ENCODE assay signal across 13 mouse cellular contexts in the genomic region with DNA sequence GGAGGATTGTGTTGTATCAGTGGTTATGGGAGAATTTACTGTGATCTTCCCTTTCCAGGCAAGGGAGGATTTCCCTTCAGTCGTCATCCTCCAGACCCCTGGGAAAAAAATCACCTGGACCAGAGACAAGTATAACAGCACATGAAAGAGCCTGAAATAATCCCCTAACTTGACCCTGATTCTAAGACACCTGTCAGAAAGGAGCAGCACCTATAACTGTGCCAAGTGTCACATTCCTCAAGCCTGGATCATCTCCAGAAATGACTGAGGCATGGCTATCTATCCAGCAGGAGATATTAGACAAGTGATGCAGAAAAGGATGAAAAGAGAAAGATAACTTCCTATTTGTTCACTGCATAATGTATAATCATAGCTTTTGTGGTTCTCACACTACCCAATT.
DNase-seq lines count a peak whose midpoint lies in the region.
"Had no signal": no experiment of that assay in that cellular context is flagged by ENCODE, and none has a peak within 500 bp of the region (broad histone marks: within the 10 kb centered on the region; RNA-seq: fewer than 3 reads in every experiment).

No protein-coding gene starts in this region.

- intact Hi-C loops in heart, postnatal 10 days (cut with DNase I): no loop called here

- DNase-seq in cerebellum, postnatal 10 days: peak; percentile 53 to 61
- no peak for DNase-seq in cerebellum, adult 18-20 months
- DNase-seq in heart, adult 11 months: peak; percentile 23
- no peak for DNase-seq in heart, postnatal 10 days
- peak; percentile 24 for DNase-seq in Muller cell, postnatal 12 days (ENCODE audit: inconsistent ontology term)
- DNase-seq: adrenal gland, adult 8-10 months; adrenal gland, postnatal 14 days; adrenal gland, postnatal 36 days; B cell, adult 2 months; cerebellum, adult 11-12 months; cerebellum, adult 8-10 months; cerebellum, adult 9-11 months; forebrain, postnatal 0 days had no signal

Comparison
In these comparisons a context has a peak if more than half of its experiments do, and no peak if none do; other contexts are left out.
1. DNase-seq: peak in cerebellum, postnatal 10 days (2 of 2), heart, adult 11 months (single experiment) and Muller cell, postnatal 12 days (single experiment); none in cerebellum, adult 18-20 months (0 of 2) and heart, postnatal 10 days (0 of 2).